Mouse (Mus musculus) T-cell, adult 2 months (primary cell): ENCODE measurements around the gene Gm17324.
"Not testable (repeated sequence)": the region's sequence is repeated elsewhere in the genome, so short reads cannot be mapped to it uniquely, and the experiment has no call there.

Source experiments
- DNase-seq: peaks from one replicate; pipeline ENCODE4 v3.0.0; 2022; ENCODE audit warnings: low spot score

Gm17324 gene

GRCm38 (mm10) chr9:78447973-78448873 is at the start of gene Gm17324, which contains the start of gene Mto1:
Gene Gm17324 (minus strand): TSS chr9:78448786.
Gene Mto1 (plus strand): TSS chr9:78448208.
- DNase-seq, result peak; percentile 88

DNA sequence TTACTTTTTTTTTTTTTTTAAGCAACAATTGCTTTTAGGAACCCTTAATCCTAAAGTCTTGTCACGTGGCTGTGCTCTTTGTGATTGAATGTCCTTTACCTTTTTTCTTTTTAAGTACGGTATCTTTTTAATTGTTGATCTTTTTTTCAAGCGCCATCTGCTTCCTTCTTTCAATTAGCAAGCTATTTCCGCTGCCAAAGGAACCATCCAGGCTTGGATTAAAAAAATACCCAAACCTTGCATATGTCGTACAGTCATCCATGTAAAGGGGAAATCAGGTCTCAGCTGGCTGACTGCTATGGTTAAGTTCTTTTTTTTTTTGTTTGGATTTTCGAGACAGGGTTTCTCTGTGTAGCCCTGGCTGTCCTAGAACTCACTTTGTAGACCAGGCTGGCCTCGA is 44.6 kb upstream of the Gm17324 start:
- DNase-seq, result no peak

- no peak for DNase-seq
Observed at GRCm38 (mm10) chr9:78492254-78492653, 43.7 kb upstream of the Gm17324 start.

- DNase-seq, result no peak
Observed at GRCm38 (mm10) chr9:78491169-78491568, 42.6 kb upstream of the Gm17324 start.

- peak; percentile 60 for DNase-seq
Observed at GRCm38 (mm10) chr9:78488890-78489420, 40.4 kb upstream of the Gm17324 start, which contains the start of gene Eef1a1. Gene Eef1a1 (minus strand): TSS chr9:78489151.

GRCm38 (mm10) chr9:78488021-78488420 is 39.4 kb upstream of the Gm17324 start:
- not testable (repeated sequence) for DNase-seq

DNA sequence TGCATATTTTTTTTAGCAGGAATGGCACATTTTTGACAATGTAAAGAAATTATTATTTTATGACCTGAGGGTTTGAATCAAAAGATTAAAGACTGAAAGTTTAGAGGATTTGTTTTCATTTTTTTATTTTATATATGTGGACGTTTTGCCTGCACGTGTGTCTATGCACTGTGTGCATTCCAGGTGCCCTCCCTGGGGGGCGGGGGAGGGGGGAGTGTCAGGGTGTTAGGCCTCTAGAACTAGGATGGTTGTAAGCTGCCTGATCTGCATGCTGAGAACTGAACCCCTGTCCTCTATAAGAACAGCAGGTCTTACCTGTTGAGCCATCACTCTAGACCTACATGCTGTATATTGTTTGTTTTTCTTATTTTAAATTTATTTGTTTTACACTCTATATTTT is 36.1 kb upstream of the Gm17324 start:
- DNase-seq, result no peak

DNA sequence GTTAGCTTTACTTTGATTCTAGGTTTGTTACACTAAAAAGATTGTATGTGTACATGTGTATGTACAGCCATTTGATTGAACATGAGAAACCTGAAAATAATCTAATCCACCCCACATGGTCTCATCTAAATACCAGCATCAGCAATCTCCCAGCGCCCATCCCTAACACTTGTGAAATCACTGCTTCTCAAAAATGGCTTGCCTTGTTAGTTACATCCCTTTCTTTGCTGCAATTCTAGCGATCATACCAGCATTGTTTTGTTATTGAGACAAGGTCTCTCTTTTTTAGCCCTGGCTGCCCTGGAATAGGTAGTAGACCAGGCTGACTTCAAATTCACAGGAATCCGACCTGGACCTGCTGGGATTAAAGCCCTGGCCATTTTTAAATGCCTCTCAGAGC is 33.8 kb upstream of the Gm17324 start:
- DNase-seq, result no peak

- DNase-seq, result peak; percentile 95
Observed at GRCm38 (mm10) chr9:78481423-78482331, 33.1 kb upstream of the Gm17324 start.

DNA sequence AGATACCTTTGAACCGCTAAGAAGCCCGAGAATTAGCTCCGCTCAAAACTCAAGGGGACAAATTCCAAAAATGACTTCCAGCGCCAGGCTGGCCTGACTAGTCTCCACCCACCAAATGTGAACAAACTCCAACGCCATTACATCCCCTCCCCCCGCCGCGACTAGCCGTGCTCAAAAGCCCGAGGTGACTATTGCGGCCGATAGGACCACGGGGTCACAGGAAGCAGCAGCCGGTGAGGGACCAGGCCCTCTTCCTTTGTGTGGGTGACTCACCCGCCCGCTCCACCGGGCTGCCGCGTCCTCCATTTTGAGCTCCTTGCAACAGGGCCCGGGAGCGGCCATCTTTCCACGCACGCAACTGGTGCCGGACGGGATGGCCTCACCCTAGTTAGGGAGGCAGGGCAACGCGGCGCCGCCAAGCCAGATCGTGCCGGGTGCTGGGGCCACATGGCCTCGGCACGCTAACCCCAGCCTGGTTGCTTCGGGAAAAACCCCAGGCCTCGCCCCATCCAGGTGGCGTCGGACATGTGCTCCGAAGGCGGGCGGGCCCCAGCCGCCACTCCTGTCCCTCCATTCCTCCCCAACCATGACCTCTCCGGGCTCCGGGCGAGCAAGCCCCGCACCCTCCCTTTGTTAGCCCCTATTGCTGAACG is 32.2 kb upstream of the Gm17324 start:
- peak; percentile 80 for DNase-seq

GRCm38 (mm10) chr9:78480227-78480626 is 31.6 kb upstream of the Gm17324 start:
- DNase-seq, result peak; percentile 17

- DNase-seq, result not testable (repeated sequence)
Observed at GRCm38 (mm10) chr9:78479308-78479707, 30.7 kb upstream of the Gm17324 start.

- DNase-seq, result not testable (repeated sequence)
Observed at GRCm38 (mm10) chr9:78478009-78478605, 29.5 kb upstream of the Gm17324 start.

- peak; percentile 32 for DNase-seq
Observed at GRCm38 (mm10) chr9:78477021-78477551, 28.5 kb upstream of the Gm17324 start.

DNA sequence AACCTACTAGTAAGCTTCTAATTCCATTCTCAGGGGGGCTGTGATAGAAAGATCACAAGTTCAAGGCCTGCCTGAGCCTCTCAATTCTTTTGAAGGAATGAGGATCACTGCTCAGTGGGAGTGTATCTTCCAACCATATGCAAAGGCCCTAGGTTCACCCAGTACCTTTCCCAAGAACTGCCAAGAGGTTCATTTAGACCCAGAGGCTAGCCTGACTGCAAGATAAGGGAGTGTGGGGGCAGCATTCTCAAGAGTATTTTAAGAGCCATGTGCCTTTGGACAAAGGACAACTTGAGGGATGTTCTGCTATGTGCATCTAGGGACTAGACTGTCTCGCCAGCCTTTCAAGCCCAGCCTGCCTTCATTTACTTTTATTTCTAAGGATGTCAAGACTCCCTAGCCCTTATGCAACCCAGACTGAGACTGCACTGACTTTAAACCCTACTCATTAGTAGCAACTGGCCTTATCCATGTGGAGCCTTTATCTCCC is 28.0 kb upstream of the Gm17324 start:
- no peak for DNase-seq

DNA sequence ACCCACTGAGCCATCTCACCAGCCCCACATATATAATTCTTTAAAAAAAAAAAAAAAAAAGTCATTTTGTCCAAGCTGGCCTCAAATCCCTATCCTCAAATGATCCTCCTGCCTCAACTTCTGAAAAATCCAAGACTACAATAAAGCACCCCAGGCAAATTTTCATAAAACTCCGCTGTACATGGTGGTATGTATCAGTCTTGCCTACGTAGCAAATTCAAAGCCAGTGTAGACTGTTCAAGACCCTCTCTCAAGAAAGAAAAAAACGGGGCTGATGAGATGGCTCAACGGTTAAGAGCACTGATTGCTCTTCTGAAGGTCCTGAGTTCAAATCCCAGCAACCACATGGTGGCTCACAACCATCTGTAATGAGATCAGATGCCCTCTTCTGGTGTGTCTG is 27.3 kb upstream of the Gm17324 start:
- DNase-seq, result no peak

DNA sequence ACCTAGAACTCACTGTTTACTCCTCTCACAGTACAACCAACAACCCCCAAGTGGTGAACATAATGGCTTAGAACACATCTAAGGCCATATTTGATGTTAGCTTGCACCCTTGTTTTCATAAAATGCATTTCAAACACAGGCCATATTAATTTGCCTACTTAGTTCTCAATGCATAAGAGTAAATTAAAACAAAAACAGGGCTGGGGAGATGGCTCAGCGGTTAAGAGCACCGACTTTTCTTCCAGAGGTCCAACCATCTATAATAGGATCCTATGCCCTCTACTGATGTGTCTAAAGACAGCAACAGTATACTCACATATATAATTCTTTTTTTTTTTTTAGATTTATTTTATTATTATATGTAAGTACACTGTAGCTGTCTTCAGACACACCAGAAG is 26.8 kb upstream of the Gm17324 start:
- no peak for DNase-seq

DNA sequence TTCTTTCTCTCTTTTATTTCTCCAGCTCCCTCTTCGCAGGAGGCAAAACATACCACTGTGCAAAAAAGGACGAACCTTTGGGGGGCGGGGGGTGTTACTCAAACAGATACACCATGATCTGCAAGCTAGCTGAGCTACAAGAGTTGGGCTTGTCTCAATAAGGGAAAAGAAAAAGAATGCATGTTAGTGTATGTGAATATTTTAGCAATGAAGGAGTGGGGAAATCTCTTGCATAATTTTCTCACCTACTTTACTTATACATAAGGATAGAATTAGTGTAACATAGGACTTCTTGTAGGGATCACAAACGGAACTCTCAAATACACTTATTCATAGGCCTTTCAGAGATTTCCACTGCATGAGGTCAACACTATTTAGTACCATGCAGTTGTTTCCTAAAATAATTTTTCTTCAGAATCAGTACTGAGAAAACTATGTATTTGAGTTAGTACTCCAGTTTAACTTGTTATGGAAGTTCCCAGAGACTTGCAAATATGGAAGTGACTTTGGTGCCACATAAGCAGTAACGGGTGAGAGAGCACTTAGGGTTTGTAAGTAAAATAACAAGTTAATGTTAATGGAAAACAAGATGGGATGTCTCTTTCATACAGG is 26.3 kb upstream of the Gm17324 start:
- no peak for DNase-seq

- no peak for DNase-seq
Observed at GRCm38 (mm10) chr9:78474270-78474669, 25.7 kb upstream of the Gm17324 start.

DNA sequence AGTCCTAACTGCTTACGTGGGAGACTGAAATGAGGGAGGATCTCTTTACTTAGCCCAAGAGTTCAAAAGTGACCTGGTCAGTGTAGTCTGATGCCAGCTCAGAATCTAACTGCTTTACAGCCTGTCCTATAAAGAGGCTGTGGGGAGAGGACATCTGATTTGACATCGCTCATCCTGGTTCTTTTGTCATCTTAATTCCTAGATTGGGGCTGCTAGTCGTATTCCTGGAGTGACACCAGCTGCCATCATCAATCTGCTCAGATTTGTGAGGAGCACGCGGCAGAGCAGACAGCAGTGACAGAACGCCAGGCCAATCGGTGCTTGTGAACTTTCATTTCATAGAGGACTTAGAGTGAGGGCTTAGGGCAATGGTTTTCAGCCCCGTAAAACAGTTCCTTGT is 25.0 kb upstream of the Gm17324 start:
- DNase-seq, result no peak
